Mouse (Mus musculus): ENCODE measurements around the gene Prkaa1. TPM values are rescaled to one million over a fixed set of nuclear protein-coding genes. Genes with fewer than 3 reads are reported as not detected.
"Not testable (repeated sequence)": the region's sequence is repeated elsewhere in the genome, so short reads cannot be mapped to it uniquely, and the experiment has no call there.

Gene Prkaa1
- polyA plus RNA-seq, 1 experiment from 2014 or later, result 25.5 TPM

DNA sequence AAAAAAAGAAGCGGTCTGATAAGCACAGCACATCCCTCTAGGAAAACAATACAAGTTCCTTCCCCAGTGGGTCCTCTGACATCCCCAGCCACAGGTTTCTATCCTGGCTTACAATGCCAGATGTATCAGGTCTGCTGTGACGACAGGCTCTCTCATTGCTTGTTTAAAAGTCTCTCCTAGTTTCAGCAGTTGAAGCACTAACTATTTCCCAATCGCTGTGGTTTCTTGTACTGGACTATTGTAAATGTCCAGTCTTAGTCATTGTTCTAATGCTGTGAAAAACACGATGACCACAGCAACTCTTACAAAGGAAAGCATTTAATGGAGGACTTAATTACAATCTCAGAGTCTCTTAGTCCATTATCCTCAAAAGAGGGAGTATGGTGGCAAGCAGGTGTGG lies 17.2 kb upstream of the Prkaa1 start:
- Histone ChIP-seq H3K4me1 (ENCODE audit: control insufficient read depth, insufficient read depth, low read length) (no peaks in the 10 kb centered on the region), H3K4me3 (ENCODE audit: low read depth, low read length) (no peak overlapping the region), H3K36me3 (ENCODE audit: control insufficient read depth, insufficient read depth, low read length) (peaks cover 15% of the 10 kb centered on the region), H3K27me3 (ENCODE audit: control insufficient read depth, insufficient read depth, low read length) (no peaks in the 10 kb centered on the region), H3K9me3 (replicated peaks; ENCODE audit: control insufficient read depth, low read length) (no peaks in the 10 kb centered on the region), H3K27ac (ENCODE audit: low read depth, low read length) (no peak overlapping the region), H3K4me2 (no peak overlapping the region), H3K9ac (ENCODE audit: low read depth, low read length) (no peak overlapping the region)
- WGBS (ENCODE audit: insufficient replicate concordance), result 79% methylated on average over 4 of the region's 4 CpGs
- no peak for ATAC-seq (replicated peaks; ENCODE audit: insufficient number of reproducible peaks, low FRiP score, low TSS enrichment)

DNA sequence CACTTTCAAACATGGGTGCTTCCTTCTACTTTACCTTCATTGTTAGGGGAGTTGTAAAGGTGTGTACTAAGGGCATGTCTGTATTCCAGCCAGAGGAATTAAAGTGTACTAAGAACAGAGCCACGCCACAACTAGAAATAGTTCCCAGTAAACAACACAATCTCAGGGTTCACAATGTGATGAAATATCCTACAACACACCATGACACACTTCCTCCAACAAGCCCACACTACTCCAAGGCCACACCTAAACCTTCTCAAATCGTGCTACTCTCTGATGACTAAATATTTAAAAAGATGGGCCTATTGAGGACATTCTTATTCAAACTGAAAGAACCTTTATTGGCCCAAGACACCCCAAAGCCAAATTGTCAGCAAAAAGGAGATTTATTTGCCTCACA lies 16.2 kb upstream of the Prkaa1 start:
- no peak overlapping the region for H3K4me3 ChIP-seq (ENCODE audit: low read depth, low read length)
- no peaks in the 10 kb centered on the region for H3K4me1 ChIP-seq (ENCODE audit: control insufficient read depth, insufficient read depth, low read length)
- H3K9ac ChIP-seq (ENCODE audit: low read depth, low read length), result no peak overlapping the region
- peaks cover 10% of the 10 kb centered on the region; the same call in 1 of the 2 replicates for H3K36me3 ChIP-seq (ENCODE audit: control insufficient read depth, insufficient read depth, low read length)
- H3K9me3 ChIP-seq (replicated peaks; ENCODE audit: control insufficient read depth, low read length), result no peaks in the 10 kb centered on the region
- no peak overlapping the region for H3K4me2 ChIP-seq
- no peak overlapping the region for H3K27ac ChIP-seq (ENCODE audit: low read depth, low read length)
- ATAC-seq (replicated peaks; ENCODE audit: insufficient number of reproducible peaks, low FRiP score, low TSS enrichment), result no peak
- WGBS (ENCODE audit: insufficient replicate concordance), result 79% methylated on average over 2 of the region's 2 CpGs
- no peaks in the 10 kb centered on the region for H3K27me3 ChIP-seq (ENCODE audit: control insufficient read depth, insufficient read depth, low read length)

DNA sequence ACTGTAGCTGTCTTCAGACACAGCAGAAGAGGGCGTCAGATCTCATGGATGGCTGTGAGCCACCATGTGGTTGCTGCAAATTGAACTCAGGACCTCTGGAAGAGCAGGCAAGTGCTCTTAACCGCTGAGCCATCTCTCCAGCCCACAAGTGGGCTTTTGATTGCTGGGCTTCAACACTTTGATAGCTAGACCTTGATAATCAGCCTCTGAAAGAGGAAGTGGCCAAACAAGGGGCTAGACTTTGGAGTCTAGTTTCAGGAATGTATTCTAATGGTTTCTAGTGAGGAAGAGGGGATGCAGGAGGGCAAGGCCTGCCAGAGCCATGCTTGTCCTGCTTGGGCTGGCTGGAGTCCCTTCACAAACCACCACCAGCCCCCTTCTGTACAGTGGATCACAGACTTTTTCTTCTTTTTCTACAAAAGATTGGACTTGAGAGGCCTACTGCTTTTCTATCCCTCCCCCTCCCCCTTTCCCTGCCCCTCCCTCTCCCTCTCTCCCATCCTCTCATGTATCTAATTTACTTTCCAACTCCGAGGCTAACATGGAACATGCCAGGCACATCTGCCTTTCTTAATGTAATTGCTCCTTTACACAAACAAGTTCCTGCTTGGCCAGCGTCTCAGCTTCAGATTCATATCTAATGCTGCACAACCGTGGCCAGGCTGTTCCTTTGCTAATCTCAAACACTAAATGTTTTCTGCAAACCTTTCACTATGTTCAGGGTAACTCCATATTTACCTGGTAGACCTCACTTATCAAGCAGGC lies 15.3 kb upstream of the Prkaa1 start:
- no peaks in the 10 kb centered on the region for H3K27me3 ChIP-seq (ENCODE audit: control insufficient read depth, insufficient read depth, low read length)
- no peaks in the 10 kb centered on the region for H3K4me1 ChIP-seq (ENCODE audit: control insufficient read depth, insufficient read depth, low read length)
- no peak for ATAC-seq (replicated peaks; ENCODE audit: insufficient number of reproducible peaks, low FRiP score, low TSS enrichment)
- H3K4me3 ChIP-seq (ENCODE audit: low read depth, low read length), result no peak overlapping the region
- 52% methylated on average over 5 of the region's 5 CpGs for WGBS (ENCODE audit: insufficient replicate concordance)
- no peaks in the 10 kb centered on the region for H3K9me3 ChIP-seq (replicated peaks; ENCODE audit: control insufficient read depth, low read length)
- H3K27ac ChIP-seq (ENCODE audit: low read depth, low read length), result no peak overlapping the region
- H3K9ac ChIP-seq (ENCODE audit: low read depth, low read length), result no peak overlapping the region
- no peak overlapping the region for H3K4me2 ChIP-seq
- peaks cover 6% of the 10 kb centered on the region; the same call in 1 of the 2 replicates for H3K36me3 ChIP-seq (ENCODE audit: control insufficient read depth, insufficient read depth, low read length)

DNA sequence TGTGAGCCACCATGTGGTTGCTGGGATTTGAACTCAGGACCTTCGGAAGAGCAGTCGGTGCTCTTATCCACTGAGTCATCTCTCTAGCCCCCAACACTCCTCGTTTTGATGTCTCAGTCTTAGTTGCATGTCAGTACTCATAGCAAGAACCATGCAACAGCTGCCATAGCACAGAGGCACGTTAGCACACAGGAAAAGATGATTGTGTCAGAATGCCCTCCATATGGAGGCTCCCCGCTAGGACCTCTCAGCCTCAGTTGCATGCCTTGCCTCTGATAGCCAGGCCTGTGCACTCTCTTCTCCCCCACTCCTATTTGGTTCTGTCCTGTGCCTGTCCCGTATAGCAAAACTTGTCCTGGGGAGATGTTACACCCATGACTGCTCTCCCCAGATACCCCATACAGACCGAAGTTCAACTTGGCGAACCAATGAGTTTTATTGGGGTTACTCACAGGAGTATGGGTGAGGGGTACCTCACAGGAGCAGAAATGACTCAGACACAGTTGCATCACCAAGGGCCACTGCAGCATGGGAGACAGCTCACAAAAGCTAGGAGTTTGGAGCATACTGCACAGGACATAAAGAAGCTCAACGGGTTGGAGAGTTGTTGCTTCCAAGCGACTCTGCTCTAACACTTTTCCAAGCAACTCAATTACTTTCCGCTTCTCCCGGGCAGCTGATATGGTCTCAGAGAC lies 14.4 kb upstream of the Prkaa1 start:
- H3K36me3 ChIP-seq (ENCODE audit: control insufficient read depth, insufficient read depth, low read length), result peaks cover 4% of the 10 kb centered on the region; the same call in 1 of the 2 replicates
- H3K9me3 ChIP-seq (replicated peaks; ENCODE audit: control insufficient read depth, low read length), result no peaks in the 10 kb centered on the region
- no peaks in the 10 kb centered on the region for H3K27me3 ChIP-seq (ENCODE audit: control insufficient read depth, insufficient read depth, low read length)
- ATAC-seq (replicated peaks; ENCODE audit: insufficient number of reproducible peaks, low FRiP score, low TSS enrichment), result no peak
- no peak overlapping the region for H3K4me2 ChIP-seq
- H3K9ac ChIP-seq (ENCODE audit: low read depth, low read length), result no peak overlapping the region
- H3K27ac ChIP-seq (ENCODE audit: low read depth, low read length), result no peak overlapping the region
- H3K4me3 ChIP-seq (ENCODE audit: low read depth, low read length), result no peak overlapping the region
- 84% methylated on average over 12 of the region's 12 CpGs for WGBS (ENCODE audit: insufficient replicate concordance)
- H3K4me1 ChIP-seq (ENCODE audit: control insufficient read depth, insufficient read depth, low read length), result no peaks in the 10 kb centered on the region

DNA sequence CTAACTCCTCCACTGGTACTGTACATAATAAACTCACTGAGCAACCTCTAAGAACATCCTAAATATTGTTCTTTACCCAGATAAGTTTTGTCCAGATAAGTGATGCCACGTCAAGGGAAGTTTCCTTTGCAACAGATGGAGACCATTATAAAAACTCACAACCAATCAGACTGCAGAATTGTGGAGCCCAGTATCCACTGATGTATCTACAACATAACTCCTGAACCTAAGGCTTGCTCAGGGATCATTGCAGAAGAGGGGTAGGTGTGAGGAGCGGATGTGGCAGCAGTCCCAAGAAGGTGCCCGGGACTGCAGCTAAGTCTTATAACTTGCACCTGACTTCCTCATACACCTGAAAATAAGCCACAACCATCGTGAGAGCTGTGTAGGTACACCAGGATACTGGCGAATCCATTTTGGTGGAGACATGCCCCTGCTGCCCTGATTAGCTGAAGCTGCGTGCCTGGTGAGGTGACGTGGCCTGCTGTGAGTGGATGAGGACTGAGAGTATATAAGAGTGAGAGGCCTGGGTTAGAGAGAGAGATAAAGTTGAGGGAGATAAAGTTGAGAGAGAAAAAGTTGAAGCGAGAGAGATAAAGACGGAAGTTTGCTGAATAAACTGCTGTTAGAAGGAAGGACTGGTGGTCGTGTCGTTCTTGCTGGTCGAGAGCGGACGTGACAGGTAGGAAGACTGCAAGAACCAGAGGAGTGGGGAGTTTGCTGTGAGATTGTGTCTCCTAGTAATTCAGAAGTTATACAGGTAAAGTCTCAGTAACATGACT lies 12.6 kb upstream of the Prkaa1 start:
- H3K9me3 ChIP-seq (replicated peaks; ENCODE audit: control insufficient read depth, low read length); ATAC-seq (replicated peaks; ENCODE audit: insufficient number of reproducible peaks, low FRiP score, low TSS enrichment): not testable (repeated sequence)

DNA sequence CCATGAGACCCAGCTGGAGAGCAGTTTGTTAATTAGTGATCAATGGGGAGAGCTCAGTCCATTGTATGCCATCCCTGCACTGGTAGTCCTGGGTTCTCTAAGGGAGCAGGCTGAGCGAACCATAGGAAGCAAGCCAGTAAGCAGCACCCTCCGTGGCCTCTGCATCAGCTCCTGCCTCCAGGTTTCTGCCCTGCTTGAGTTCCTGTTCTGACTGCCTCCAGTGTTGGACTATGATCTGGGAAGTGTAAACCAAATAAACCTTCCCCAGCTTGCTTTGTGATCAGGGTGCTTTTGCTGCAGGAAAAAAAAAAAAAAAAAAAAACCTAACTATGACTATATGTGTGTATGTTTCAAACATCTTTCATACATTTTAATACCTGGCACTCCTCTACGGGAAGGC lies 10.4 kb upstream of the Prkaa1 start:
- 75% methylated on average over 3 of the region's 3 CpGs for WGBS (ENCODE audit: insufficient replicate concordance)
- Histone ChIP-seq H3K9ac (ENCODE audit: low read depth, low read length) (no peak overlapping the region), H3K4me3 (ENCODE audit: low read depth, low read length) (no peak overlapping the region)

More for the DNA sequence above, 12.6 kb upstream of the Prkaa1 start:
- not testable (repeated sequence) for H3K9ac ChIP-seq (ENCODE audit: low read depth, low read length); H3K4me1 ChIP-seq (ENCODE audit: control insufficient read depth, insufficient read depth, low read length); H3K27ac ChIP-seq (ENCODE audit: low read depth, low read length); H3K4me2 ChIP-seq; H3K36me3 ChIP-seq (ENCODE audit: control insufficient read depth, insufficient read depth, low read length); H3K27me3 ChIP-seq (ENCODE audit: control insufficient read depth, insufficient read depth, low read length); H3K4me3 ChIP-seq (ENCODE audit: low read depth, low read length)
- 58% methylated on average over 14 of the region's 14 CpGs for WGBS (ENCODE audit: insufficient replicate concordance)

DNA sequence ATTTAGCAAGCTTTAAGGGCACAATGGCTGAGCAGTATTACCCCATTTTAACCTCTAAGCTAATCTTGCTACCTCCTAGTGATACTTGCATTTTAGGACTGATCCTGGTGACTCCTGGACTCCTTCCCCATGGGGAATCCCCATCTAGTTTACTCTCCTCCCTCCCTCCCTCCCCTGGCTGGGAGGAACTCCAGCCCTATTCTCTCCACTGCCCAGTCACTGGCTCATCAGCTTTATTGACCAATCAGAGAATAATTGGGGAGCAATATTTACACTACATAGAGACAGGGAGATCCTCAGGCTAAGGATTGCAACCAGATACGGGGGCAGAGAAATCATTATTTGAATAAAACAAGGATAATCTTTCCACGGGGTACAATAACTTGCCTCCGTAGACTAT lies 9.5 kb upstream of the Prkaa1 start:
- WGBS (ENCODE audit: insufficient replicate concordance), result 84% methylated on average over 3 of the region's 3 CpGs
- no peak for ATAC-seq (replicated peaks; ENCODE audit: insufficient number of reproducible peaks, low FRiP score, low TSS enrichment)
- H3K36me3 ChIP-seq (ENCODE audit: control insufficient read depth, insufficient read depth, low read length), result no peaks in the 10 kb centered on the region

More for the DNA sequence above, 10.4 kb upstream of the Prkaa1 start:
- ATAC-seq (replicated peaks; ENCODE audit: insufficient number of reproducible peaks, low FRiP score, low TSS enrichment), result no peak
- Histone ChIP-seq H3K27me3 (ENCODE audit: control insufficient read depth, insufficient read depth, low read length) (no peaks in the 10 kb centered on the region), H3K27ac (ENCODE audit: low read depth, low read length) (no peak overlapping the region), H3K9me3 (replicated peaks; ENCODE audit: control insufficient read depth, low read length) (no peaks in the 10 kb centered on the region), H3K36me3 (ENCODE audit: control insufficient read depth, insufficient read depth, low read length) (no peaks in the 10 kb centered on the region), H3K4me1 (ENCODE audit: control insufficient read depth, insufficient read depth, low read length) (no peaks in the 10 kb centered on the region), H3K4me2 (no peak overlapping the region)

DNA sequence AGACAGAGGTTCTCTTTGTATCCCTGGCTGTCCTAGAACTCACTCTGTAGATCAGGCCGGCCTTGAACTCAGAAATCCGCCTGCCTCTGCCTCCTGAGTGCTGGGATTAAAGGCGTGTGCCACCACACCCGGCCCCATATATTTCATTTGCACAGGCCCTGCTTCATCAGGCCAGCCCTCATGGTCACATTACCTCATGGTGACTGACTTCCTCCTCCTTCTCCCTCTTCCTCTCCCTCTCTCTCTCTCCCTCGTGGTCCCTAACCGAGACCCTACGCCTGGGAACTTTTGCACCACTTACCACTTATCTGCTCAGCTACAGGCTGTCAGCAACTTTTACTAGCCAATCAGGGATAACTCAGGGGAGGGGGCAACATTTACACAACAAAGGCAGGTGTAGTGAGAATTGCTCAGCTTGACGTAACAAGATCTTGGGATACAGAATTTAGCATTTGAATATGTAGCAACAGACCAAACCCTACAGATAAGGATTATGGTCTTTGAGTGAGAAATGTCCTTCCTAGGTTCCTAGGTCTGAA lies 8.6 kb upstream of the Prkaa1 start:
- WGBS (ENCODE audit: insufficient replicate concordance), result 52% methylated on average over 8 of the region's 8 CpGs
- H3K4me2 ChIP-seq, result no peak overlapping the region
- H3K4me1 ChIP-seq (ENCODE audit: control insufficient read depth, insufficient read depth, low read length), result no peaks in the 10 kb centered on the region
- H3K4me3 ChIP-seq (ENCODE audit: low read depth, low read length), result no peak overlapping the region
- H3K9ac ChIP-seq (ENCODE audit: low read depth, low read length), result no peak overlapping the region
- H3K9me3 ChIP-seq (replicated peaks; ENCODE audit: control insufficient read depth, low read length), result no peaks in the 10 kb centered on the region
- ATAC-seq (replicated peaks; ENCODE audit: insufficient number of reproducible peaks, low FRiP score, low TSS enrichment), result no peak
- no peak overlapping the region for H3K27ac ChIP-seq (ENCODE audit: low read depth, low read length)
- H3K27me3 ChIP-seq (ENCODE audit: control insufficient read depth, insufficient read depth, low read length), result no peaks in the 10 kb centered on the region
- no peaks in the 10 kb centered on the region for H3K36me3 ChIP-seq (ENCODE audit: control insufficient read depth, insufficient read depth, low read length)

More for the DNA sequence above, 9.5 kb upstream of the Prkaa1 start:
- Histone ChIP-seq H3K27me3 (ENCODE audit: control insufficient read depth, insufficient read depth, low read length) (no peaks in the 10 kb centered on the region), H3K4me1 (ENCODE audit: control insufficient read depth, insufficient read depth, low read length) (no peaks in the 10 kb centered on the region), H3K27ac (ENCODE audit: low read depth, low read length) (no peak overlapping the region), H3K4me3 (ENCODE audit: low read depth, low read length) (no peak overlapping the region), H3K9me3 (replicated peaks; ENCODE audit: control insufficient read depth, low read length) (no peaks in the 10 kb centered on the region), H3K9ac (ENCODE audit: low read depth, low read length) (no peak overlapping the region), H3K4me2 (no peak overlapping the region)
